Mouse (Mus musculus): ENCODE results near the gene Grik2.
"Not testable (repeated sequence)": the region's sequence is repeated elsewhere in the genome, so short reads cannot be mapped to it uniquely, and the experiment has no call there.

DNA sequence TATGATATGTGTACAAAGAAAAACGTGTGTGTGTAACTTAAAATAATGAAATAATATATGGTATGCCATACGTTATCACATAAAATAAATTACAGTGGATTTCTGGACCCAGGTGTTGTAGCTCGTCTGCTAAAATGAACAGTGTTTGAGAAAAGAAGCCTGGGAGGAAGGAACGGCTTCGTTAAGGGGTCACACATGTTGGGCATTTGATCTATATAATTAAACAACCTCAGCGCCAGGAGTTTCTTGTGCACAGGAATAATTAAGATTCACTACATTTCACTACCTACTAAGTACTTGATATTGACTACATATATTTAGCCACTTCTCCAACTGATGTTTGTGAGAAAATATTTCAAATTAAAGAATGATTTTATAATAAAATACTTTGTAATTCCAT, 551.2 kb downstream of the Grik2 start:
- TF ChIP-seq POLR2A (IDR thresholded peaks at IDR 0.05; ENCODE audit: control insufficient read depth in 1 of 2, insufficient read depth in 1 of 2, low read depth in 1 of 2, low read length in 2 of 2, poor library complexity in 1 of 2); CTCF (IDR thresholded peaks at IDR 0.05 in 2 of 3, conservative IDR thresholded peaks at IDR 0.05 in 1 of 3; ENCODE audit: control insufficient read depth in 1 of 3, insufficient read depth in 1 of 3, low read depth in 2 of 3, low read length in 3 of 3, poor library complexity in 1 of 3, severe bottlenecking in 1 of 3); MAX (IDR thresholded peaks at IDR 0.05; ENCODE audit: low read length); GABPA (IDR thresholded peaks at IDR 0.05; ENCODE audit: low read depth, low read length); ZKSCAN1 (IDR thresholded peaks at IDR 0.05; ENCODE audit: low read depth, low read length); CHD2 (IDR thresholded peaks at IDR 0.05; ENCODE audit: low read length); GATA1 (IDR thresholded peaks at IDR 0.05; ENCODE audit: low read depth, low read length); E2F4 (IDR thresholded peaks at IDR 0.05; ENCODE audit: borderline replicate concordance, low read depth, low read length); EP300 (IDR thresholded peaks at IDR 0.05; ENCODE audit: low read depth in 1 of 2, low read length in 2 of 2); MXI1 (IDR thresholded peaks at IDR 0.05; ENCODE audit: low read depth, low read length); SIN3A (IDR thresholded peaks at IDR 0.05; ENCODE audit: low read length); TBP (IDR thresholded peaks at IDR 0.05; ENCODE audit: low read depth, low read length); MAFK (IDR thresholded peaks at IDR 0.05; ENCODE audit: borderline replicate concordance, low read depth, low read length); USF1 (IDR thresholded peaks at IDR 0.05; ENCODE audit: low read depth, low read length): not testable (repeated sequence)

Data from MEL (cell line).